Comparison of ENCODE assay signal across 27 mouse cellular contexts in genomic region chr5:91725380-91726117, GRCm38 (mm10).
DNase-seq lines count a peak whose midpoint lies in the region; ATAC-seq lines count a peak whose summit lies in the region.
"Had no signal": no experiment of that assay in that cellular context is flagged by ENCODE, and none has a peak within 500 bp of the region (broad histone marks: within the 10 kb centered on the region; RNA-seq: fewer than 3 reads in every experiment).

No protein-coding gene starts in this region.

- H3K4me1 ChIP-seq in stomach, embryonic 16.5 days (ENCODE audit: control insufficient read depth, insufficient read depth, low read length) = no peaks in the 10 kb centered on the region
- H3K4me1 ChIP-seq in heart, embryonic 11.5 days (ENCODE audit: control insufficient read depth, insufficient read depth, low read length) = 0 out of 2 replicates have a peak, but pooled peaks cover 5% of the 10 kb centered on the region

- no peaks in the 10 kb centered on the region for H3K27me3 ChIP-seq in stomach, embryonic 16.5 days (ENCODE audit: control insufficient read depth, insufficient read depth, low read length)
- no peaks in the 10 kb centered on the region for H3K27me3 ChIP-seq in heart, embryonic 11.5 days (ENCODE audit: control insufficient read depth, insufficient read depth, low read length)
- H3K27me3 ChIP-seq: embryonic facial prominence, embryonic 12.5 days; forebrain, embryonic 15.5 days had no signal

- no peak overlapping the region for H3K4me3 ChIP-seq in stomach, embryonic 16.5 days (replicated peaks; ENCODE audit: low read length)
- no peak overlapping the region for H3K4me3 ChIP-seq in heart, embryonic 11.5 days (ENCODE audit: low read depth, low read length)
- H3K4me3 ChIP-seq: embryonic facial prominence, embryonic 12.5 days; forebrain, embryonic 15.5 days; gastrocnemius, adult 2 months; hindbrain, embryonic 13.5 days; midbrain, embryonic 10.5 days; midbrain, embryonic 15.5 days had no signal

- H3K4me2 ChIP-seq in stomach, embryonic 16.5 days (ENCODE audit: low read depth, low read length) = no peak overlapping the region
- H3K4me2 ChIP-seq in heart, embryonic 11.5 days = no peak overlapping the region
- H3K4me2 ChIP-seq: embryonic facial prominence, embryonic 12.5 days; forebrain, embryonic 15.5 days; hindbrain, embryonic 13.5 days; lung, embryonic 14.5 days; midbrain, embryonic 15.5 days had no signal

- H3K27ac ChIP-seq in stomach, embryonic 16.5 days (ENCODE audit: low read length) = peak overlapping the region; percentile 64
- no peak overlapping the region for H3K27ac ChIP-seq in heart, embryonic 11.5 days (ENCODE audit: low read depth, low read length)
- H3K27ac ChIP-seq: embryonic facial prominence, embryonic 12.5 days; forebrain, embryonic 15.5 days; gastrocnemius, adult 2 months; hindbrain, embryonic 13.5 days; liver, embryonic 14.5 days; midbrain, embryonic 10.5 days; midbrain, embryonic 15.5 days had no signal

- 52% methylated on average over 4 of the region's 4 CpGs for WGBS in stomach, embryonic 16.5 days
- 51% methylated on average over 4 of the region's 4 CpGs for WGBS in heart, embryonic 11.5 days (ENCODE audit: insufficient replicate concordance)

- DNase-seq in 3T3-L1 (ENCODE audit: low read depth, low spot score) (peak; percentile 20), A20 (ENCODE audit: low read depth, low spot score) (peak; percentile 81)
- no peak for DNase-seq in retina, postnatal 1 day
- no peak for DNase-seq in left cerebral cortex, postnatal 36 days (ENCODE audit: low spot score in 2 of 2)
- DNase-seq: adrenal gland, adult 8-10 months; cerebellum, adult 8-10 months; cerebellum, postnatal 25 days; gastrocnemius, adult 2 months; gastrocnemius, postnatal 36 days; heart, postnatal 4 days; kidney, adult 9 months; left cerebral cortex, postnatal 4 days; lung, embryonic 14.5 days; lung, postnatal 14 days; right cerebral cortex, adult 18-20 months; spleen, adult 18-20 months; thymus, postnatal 4 days had no signal

- no peak overlapping the region for H3K9ac ChIP-seq in stomach, embryonic 16.5 days (ENCODE audit: low read length)
- H3K9ac ChIP-seq in heart, embryonic 11.5 days (ENCODE audit: low read depth, low read length) = no peak overlapping the region
- H3K9ac ChIP-seq: embryonic facial prominence, embryonic 12.5 days; forebrain, embryonic 15.5 days; hindbrain, embryonic 13.5 days; liver, embryonic 14.5 days; lung, embryonic 14.5 days; midbrain, embryonic 15.5 days had no signal

- no peaks in the 10 kb centered on the region for H3K9me3 ChIP-seq in stomach, embryonic 16.5 days (replicated peaks; ENCODE audit: control insufficient read depth, low read length)
- H3K9me3 ChIP-seq in heart, embryonic 11.5 days (replicated peaks; ENCODE audit: control insufficient read depth, low read length) = no peaks in the 10 kb centered on the region
- H3K9me3 ChIP-seq: embryonic facial prominence, embryonic 12.5 days; forebrain, embryonic 15.5 days; hindbrain, embryonic 13.5 days; midbrain, embryonic 10.5 days; midbrain, embryonic 15.5 days had no signal

- no peaks in the 10 kb centered on the region for H3K36me3 ChIP-seq in stomach, embryonic 16.5 days (ENCODE audit: control insufficient read depth, insufficient read depth, low read length)
- no peaks in the 10 kb centered on the region for H3K36me3 ChIP-seq in heart, embryonic 11.5 days (ENCODE audit: control insufficient read depth, insufficient read depth, low read length)
- H3K36me3 ChIP-seq: embryonic facial prominence, embryonic 12.5 days; forebrain, embryonic 15.5 days; hindbrain, embryonic 13.5 days; midbrain, embryonic 10.5 days; midbrain, embryonic 15.5 days had no signal

- ATAC-seq in common myeloid progenitor, adult 5-6 weeks (replicated peaks; ENCODE audit: low read depth, poor library complexity, severe bottlenecking) = peak; percentile 6; the same call in 1 of the 2 replicates
- ATAC-seq in stomach, embryonic 16.5 days (ENCODE audit: insufficient read depth, low FRiP score) = peak; percentile 47; the same call in 1 of the 2 replicates
- ATAC-seq in heart, embryonic 11.5 days (replicated peaks; ENCODE audit: insufficient number of reproducible peaks, low FRiP score, low TSS enrichment) = no peak
- ATAC-seq: forebrain, embryonic 15.5 days; intestine, postnatal 0 days; midbrain, embryonic 15.5 days had no signal

- intact Hi-C loops in left cerebral cortex, postnatal 36 days (cut with DNase I) = no loop called here

Comparison
In these comparisons a context has a peak if more than half of its experiments do, and no peak if none do; other contexts are left out.
1. DNase-seq: peak in 3T3-L1 (single experiment) and A20 (single experiment); none in retina, postnatal 1 day (single experiment) and left cerebral cortex, postnatal 36 days (0 of 2).